Mouse (Mus musculus): ENCODE measurements at regions not wholly inside any gene's neighbourhood (a gene's known extent, or its start where the extent isn't known, plus 50 kb on each side); places are given as distances from the start of the nearest gene placed in this dataset.

GRCm38 (mm10) chr15:27132761-27133160 is 237.4 kb upstream of the Fbxl7 start:
- no peak for DNase-seq (ENCODE audit: low read depth, low spot score)

GRCm38 (mm10) chr15:27137580-27137979 is 242.2 kb upstream of the Fbxl7 start:
- no peak for DNase-seq (ENCODE audit: low read depth, low spot score)

DNA sequence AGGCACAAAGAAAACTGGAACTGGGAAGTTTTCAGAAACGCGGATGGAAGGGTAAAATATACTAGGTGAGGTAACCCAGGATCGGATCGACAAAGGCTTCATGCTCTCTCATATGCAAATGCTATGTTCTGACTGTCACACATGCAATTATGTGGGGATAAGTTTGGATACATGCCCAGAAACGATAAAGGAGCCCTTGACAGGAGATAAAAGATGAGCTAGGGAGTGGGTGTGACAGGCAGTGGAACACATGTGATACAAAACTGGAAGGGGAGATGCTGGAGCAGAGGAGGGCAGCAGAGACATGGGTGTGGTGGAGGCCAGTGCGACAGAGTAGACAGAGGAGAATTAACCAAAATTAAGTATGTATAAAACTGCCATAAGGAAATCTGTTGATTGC is 250.5 kb upstream of the Fbxl7 start:
- DNase-seq (ENCODE audit: low read depth, low spot score) = no peak

- no peak for DNase-seq (ENCODE audit: low read depth, low spot score)
Measured at GRCm38 (mm10) chr15:27160986-27161385, 265.6 kb upstream of the Fbxl7 start.

DNA sequence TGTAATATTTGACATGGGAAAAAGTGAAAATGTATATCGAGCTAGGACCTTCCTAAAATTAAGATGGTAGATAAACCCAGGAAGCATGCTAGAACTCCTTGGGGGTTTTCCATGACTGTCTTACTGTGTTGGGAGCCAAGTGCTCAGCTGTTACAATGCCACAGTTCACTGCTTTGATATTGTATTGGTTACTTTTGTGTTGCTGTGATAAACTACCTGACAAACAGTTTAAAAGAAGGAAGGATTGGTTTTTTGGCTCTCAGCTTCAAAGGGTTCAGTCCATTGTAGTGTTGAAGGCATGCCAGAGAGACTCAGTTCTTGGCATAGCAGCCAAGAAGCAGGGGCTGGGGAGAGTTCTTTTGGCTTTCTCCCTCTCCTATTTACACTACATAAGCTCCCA is 272.1 kb upstream of the Fbxl7 start:
- DNase-seq (ENCODE audit: low read depth, low spot score) = no peak

GRCm38 (mm10) chr15:27169846-27170245 is 274.5 kb upstream of the Fbxl7 start:
- no peak for DNase-seq (ENCODE audit: low read depth, low spot score)

DNA sequence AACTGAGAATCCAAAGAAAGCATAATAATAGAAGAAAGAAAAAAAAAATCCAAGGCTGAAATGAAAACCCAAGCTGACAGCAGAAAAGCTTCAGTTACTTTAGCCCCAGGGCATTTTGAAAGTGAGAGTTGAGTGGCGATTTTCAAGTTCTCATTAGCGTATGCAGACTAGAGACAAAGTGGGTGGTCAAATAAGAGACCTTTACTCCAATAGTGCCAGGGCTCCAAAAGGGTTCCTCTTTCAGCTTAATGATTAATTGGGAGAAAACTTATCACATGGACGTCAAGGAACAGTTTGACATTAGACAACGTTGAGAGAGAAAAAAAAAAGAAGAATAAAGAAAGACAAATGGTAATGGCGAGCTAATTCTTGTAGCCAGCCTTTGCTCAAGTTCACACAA is 278.1 kb upstream of the Fbxl7 start:
- DNase-seq (ENCODE audit: low read depth, low spot score) = no peak

GRCm38 (mm10) chr15:27178084-27178935 is 282.9 kb upstream of the Fbxl7 start:
- no peak for DNase-seq (ENCODE audit: low read depth, low spot score)

DNA sequence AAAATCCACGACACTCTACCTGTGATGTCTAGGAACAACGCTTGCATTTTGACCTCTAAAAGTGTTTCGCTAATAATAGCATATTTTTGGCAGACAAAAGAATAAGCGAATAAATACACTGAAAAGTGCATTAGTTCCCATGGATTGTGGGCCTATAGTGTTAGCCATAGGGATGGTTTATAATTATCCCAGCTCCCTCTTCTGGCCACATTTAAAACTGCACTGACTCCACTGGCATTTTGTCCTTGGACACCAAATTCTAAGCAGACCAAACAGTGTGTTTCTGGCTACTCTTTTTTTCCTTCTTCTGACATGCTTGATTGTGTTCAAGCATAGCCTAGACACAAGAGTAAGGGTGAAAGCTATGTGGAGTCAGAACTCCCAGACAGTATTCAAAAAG is 276.8 kb upstream of the Ank start:
- no peak for DNase-seq (ENCODE audit: low read depth, low spot score)

- DNase-seq (ENCODE audit: low read depth, low spot score) = no peak
Measured at GRCm38 (mm10) chr15:27201513-27201912, 265.0 kb upstream of the Ank start.

DNA sequence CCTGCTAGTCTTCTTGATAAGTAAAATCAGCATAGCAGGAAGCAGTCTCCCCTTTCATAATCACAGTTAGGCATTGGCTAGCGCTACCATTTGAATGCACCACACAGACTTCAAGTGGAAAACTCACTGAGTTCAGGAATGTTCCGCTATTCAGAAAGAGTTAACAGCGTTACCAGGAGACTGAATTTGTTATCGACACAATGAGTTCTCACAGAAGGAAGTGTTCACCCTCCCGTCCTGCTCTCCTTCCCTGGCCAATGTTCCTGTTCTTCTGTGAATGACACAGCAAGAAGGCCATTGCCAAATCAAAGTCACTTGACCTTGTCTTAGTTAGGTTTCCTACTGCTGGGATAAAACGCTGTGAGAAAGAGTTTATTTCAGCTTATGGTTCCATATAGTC is 261.6 kb upstream of the Ank start:
- DNase-seq (ENCODE audit: low read depth, low spot score) = no peak

DNA sequence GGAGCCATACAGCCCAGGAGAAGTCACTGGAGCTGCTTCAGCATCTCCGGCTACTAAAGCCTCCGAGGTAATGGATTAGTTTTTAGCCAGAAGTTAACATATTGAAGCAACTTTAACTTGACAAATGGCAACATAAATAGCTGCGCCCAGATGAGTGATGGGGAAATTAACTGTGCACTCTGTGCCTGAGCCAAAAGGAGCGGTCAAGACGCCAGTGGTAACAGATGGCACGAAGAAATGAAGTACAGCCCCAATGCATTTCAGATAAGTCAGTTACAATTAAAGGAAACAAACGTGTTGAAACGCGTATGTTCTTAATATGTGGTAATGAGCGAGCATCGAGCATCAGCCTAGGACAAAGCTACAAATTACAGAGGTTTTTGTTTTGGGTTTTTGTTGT is 259.0 kb upstream of the Ank start:
- no peak for DNase-seq (ENCODE audit: low read depth, low spot score)

GRCm38 (mm10) chr15:27216387-27216786 is 250.1 kb upstream of the Ank start:
- no peak for DNase-seq (ENCODE audit: low read depth, low spot score)

- DNase-seq (ENCODE audit: low read depth, low spot score) = no peak
Measured at GRCm38 (mm10) chr15:27219126-27219738, 247.2 kb upstream of the Ank start.

DNA sequence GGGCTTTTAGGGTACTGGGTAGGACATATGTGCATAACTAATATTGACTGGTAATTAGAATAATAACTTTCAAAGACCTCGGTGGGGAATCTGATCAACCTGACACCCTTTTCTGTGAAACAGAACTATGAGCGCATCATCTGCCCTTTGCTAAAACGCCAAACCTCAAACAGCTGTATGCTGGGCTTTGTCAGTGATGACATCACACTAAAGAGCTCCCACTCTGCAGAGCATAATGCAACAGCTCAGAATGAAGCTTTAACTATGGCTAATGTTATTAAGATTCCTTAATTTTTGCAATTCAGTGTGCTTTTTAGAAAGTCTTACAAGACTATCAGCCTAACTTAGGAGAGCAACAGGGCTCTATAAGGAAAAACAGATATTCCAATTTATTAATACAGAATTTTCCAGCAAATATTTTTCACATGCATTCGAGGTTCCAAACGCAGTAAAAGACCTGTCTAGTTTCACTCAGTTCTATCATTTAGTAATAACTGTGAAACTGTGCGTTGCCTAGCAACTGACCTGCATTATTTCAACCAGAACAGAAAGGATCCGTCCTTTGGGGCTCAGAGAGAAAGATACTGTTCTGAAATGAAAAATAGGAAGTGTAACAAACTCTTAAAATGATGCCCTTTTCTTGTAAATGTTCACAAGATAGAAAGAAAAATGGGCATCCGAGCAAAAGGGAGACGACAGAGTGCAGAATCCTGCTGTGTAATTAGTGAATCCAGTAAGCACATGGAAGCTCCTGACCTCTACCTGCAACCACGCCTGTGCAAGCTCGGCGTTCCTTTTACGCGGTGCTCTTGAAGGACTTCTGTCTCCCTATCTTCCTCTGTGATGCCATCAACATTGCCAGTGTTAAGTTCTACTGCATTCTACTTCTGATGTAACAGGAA is 242.6 kb upstream of the Ank start:
- no peak for DNase-seq (ENCODE audit: low read depth, low spot score)

GRCm38 (mm10) chr15:27224512-27224850 is 242.0 kb upstream of the Ank start:
- DNase-seq (ENCODE audit: low read depth, low spot score) = no peak

DNA sequence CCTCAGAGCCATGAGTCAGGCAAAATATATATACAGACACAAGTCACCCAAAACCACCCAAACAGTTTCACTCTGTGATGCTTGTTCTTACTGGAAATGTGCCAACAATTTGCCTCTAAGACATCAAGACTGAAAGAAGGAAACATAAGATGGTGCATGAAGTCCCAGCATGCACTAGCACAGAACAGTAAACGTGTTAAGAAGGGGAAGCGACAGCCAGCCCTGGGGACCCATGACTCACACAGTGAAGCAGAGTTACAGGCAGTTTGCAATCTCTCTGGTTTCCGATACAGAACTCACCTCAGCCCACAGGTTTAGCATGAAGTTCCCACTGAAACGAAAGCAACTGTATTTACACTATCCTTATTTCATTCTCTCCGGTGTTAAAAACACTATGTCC is 233.7 kb upstream of the Ank start:
- DNase-seq (ENCODE audit: low read depth, low spot score) = no peak

DNA sequence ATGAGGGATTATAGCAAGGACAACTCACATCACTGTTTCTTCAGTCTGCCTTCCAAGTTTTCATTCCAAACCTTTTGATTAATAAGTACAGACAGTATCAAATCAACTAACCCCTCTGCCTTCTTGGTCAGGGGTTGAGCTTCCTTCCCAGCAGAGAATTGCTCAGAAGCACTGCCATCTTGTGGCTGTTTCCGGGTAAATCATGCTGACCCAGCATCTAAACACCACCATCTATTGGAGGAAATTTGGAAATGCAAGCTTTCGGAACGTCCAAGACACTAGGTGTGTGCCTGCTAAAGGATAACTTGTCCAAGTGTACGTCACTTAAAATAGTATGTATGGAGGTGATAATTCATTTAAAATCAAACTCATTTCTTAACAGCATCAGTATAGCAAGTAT is 231.7 kb upstream of the Ank start:
- DNase-seq (ENCODE audit: low read depth, low spot score) = peak; percentile 64

DNA sequence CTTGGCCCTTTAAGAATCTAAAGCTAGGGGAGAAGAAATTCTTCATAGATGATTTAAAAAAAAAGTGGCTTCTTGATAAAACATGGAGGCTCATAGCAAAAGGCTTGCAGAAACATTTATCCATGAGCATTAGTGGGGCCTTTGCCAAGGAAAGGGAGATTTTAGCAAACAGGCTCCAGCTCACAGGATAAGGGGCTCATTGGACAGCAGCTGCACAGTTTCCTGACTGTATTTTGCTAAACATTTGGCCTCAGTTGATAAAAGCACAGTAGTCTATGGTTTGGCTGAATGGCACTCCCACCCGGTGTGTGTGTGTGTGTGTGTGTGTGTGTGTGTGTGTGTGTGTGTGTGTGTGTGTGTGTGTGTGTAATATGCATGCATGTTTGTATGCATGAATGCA is 228.2 kb upstream of the Ank start:
- DNase-seq (ENCODE audit: low read depth, low spot score) = no peak

DNA sequence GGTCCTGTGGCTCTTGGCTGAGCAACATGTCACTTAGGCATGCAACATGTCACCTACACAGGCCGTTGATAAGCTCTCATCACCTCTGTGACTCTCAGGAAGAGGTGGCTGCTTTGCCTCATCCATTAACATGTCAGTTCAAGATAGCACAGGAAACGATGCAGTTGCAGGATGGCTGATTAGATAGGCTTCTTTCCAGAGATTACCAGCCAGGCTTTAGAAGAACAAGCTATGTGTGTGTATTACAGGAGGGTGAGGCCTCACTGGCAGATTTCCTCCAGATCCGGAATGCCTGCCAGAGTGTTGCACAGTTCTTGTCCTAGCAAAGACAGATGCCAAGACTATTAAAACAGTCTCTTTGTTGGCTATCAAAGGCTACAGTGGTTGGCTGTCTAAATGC is 220.2 kb upstream of the Ank start:
- DNase-seq (ENCODE audit: low read depth, low spot score) = no peak

DNA sequence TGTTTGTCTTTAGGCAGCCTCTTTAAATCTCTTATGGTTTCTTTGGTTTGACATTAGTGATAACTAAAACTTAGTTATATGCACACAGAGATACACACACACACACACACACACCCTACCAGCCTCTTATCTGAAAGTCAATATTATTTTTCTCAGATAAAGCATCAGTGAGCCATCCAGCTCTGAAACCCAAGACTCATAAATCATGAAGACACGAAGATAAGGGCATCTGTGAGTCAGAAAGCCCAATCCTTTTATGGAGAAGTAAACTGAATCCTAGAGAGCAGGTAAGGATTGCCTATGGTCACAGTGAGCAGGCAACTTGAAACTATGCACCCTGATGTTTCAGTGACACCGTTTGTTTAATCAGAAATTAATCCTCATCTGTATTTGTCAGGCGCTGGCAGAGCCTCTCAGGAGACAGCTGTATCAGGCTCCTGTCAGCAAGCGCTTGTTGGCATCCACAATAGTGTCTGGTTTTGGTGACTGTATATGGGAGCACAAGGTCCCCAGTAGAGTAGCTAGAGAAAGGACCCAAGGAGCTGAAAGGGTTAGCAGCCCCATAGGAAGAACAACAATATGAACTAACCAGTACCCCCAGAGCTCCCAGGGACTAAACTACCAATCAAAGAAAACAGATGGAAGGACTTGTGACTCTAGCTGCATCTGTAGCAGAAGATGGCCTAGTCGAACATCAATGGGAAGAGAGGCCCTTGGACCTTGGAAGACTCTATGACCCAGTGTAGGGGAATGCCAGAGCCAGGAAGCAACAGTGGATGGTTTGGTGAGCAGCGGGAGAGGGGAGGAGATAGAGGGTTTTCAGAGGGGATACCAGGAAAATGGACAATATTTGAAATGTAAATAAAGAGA is 207.3 kb upstream of the Ank start:
- no peak for DNase-seq (ENCODE audit: low read depth, low spot score)

DNA sequence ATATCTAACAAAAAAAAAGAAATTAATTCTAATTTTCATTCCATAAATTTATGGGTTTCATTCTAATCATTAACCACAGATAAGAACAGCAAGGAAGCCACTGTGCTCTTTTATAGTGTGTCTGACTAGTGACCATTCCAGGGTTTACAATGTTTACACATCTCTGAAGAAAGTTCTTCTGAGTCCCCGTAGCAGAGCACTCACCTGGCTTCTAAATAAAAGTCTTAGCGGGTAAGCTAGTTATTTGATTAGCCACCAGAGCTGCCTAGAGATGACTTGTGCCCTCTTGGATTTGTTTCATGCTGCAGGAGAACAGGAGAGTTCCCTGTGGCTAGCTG is 206.7 kb upstream of the Ank start:
- DNase-seq (ENCODE audit: low read depth, low spot score) = no peak

Measured in embryo, embryonic 11.5 days (tissue).